ENCODE assay signal across 12 mouse cellular contexts in the genomic region with DNA sequence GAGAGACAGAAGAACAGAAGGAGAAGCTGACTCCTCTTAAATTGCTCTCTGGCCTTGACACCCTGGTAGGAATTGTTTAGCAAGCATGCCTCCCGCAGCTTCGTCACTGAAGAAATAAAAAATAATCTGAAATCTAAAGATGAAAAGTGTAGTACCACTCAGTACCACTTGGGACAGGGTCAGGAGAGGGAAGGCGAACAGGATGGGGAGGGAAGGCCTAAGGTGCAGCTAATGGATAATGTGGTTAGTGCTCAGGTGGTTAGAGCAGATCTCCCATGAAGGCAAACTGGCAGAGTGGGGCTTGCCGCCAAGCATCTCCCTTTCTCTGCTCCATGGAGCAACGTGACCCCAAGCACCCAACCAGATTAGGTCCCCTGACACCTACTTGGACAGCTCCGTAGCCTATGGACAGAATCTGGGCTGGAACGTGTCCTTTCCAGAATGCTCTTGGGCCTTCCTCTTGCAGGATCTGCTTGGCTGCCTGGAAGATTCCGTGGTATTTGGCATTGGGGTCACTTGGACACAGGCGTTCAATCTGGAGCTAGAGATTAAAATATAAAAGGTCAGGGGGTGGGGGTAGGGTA. TPM values are rescaled to one million over a fixed set of nuclear protein-coding genes. Genes with fewer than 3 reads are reported as not detected.
DNase-seq lines count a peak whose midpoint lies in the region; ATAC-seq and TF ChIP-seq lines count a peak whose summit lies in the region.
"Had no signal": no experiment of that assay in that cellular context is flagged by ENCODE, and none has a peak within 500 bp of the region (broad histone marks: within the 10 kb centered on the region; RNA-seq: fewer than 3 reads in every experiment).

No protein-coding gene starts in this region.

- peak; percentile 93 for DNase-seq in heart, adult 11 months
- DNase-seq in heart, postnatal 25 days (ENCODE audit: low spot score) = no peak
- DNase-seq in lung, embryonic 14.5 days = no peak
- no peak for DNase-seq in lung, postnatal 14 days
- DNase-seq in adipocyte (ENCODE audit: low spot score) = peak; percentile 60
- DNase-seq in retina, embryonic 14.5 days (ENCODE audit: low spot score) = peak; percentile 43
- DNase-seq in urinary bladder, postnatal 10 days (ENCODE audit: low spot score) = no peak
- DNase-seq: cerebellum, adult 11 months; kidney, adult 9 months; right cerebral cortex, postnatal 4 days had no signal

- H3K4me1 ChIP-seq in lung, embryonic 14.5 days (ENCODE audit: insufficient read depth) = no peaks in the 10 kb centered on the region; the same call in 1 of the 2 replicates

- no peak overlapping the region for H3K4me2 ChIP-seq in lung, embryonic 14.5 days

- WGBS in lung, embryonic 14.5 days = 67% methylated on average over 9 of the region's 9 CpGs

- H3K9me3 ChIP-seq in lung, embryonic 14.5 days (ENCODE audit: low read depth, low read length) = no peaks in the 10 kb centered on the region

- H3K4me3 ChIP-seq in lung, embryonic 14.5 days (ENCODE audit: low read depth, low read length) = no peak overlapping the region
- H3K4me3 ChIP-seq: myocyte had no signal

- peaks cover 29% of the 10 kb centered on the region for H3K36me3 ChIP-seq in lung, embryonic 14.5 days (ENCODE audit: insufficient read depth)

- no peaks in the 10 kb centered on the region for H3K27me3 ChIP-seq in lung, embryonic 14.5 days (ENCODE audit: insufficient read depth, low read length)

- H3K9ac ChIP-seq in lung, embryonic 14.5 days = no peak overlapping the region

- intact Hi-C loops in heart, postnatal 25 days (cut with DNase I) = no loop called here

- no peak overlapping the region for H3K27ac ChIP-seq in lung, embryonic 14.5 days (ENCODE audit: low read depth)

- TF ChIP-seq CTCF in lung, embryonic 14.5 days (IDR thresholded peaks at IDR 0.05; ENCODE audit: low read depth) = peak; percentile 65

- ATAC-seq in lung, embryonic 14.5 days (ENCODE audit: insufficient read depth) = no peak
- ATAC-seq in inflammation-experienced regulatory T-cells, adult 6 months = no peak

RNA-seq across cellular contexts. Expression of a gene that starts 4.5 kb away (rescaled TPM):
- total RNA-seq in heart, postnatal 25 days (2021) = 10 to 100 TPM; 41.6 to 45.9 TPM
- polyA plus RNA-seq in lung, embryonic 14.5 days (2014; fragmentation: Nextera tagmentation; extraction: Ambion mirVana) = 18.5 and 22.5 TPM in 2 replicates
- 10 to 100 TPM; 69.3 to 87.8 (median 80.1) TPM for polyA plus RNA-seq in inflammation-experienced regulatory T-cells, adult 6 months (2017; shearing (Covaris generic))

RNA-seq across cellular contexts. Expression of a gene that starts 10.8 kb away (rescaled TPM):
- total RNA-seq in heart, postnatal 25 days (2021) = 10 to 100 TPM; 45.5 to 56.9 TPM
- 21.8 and 22.3 TPM in 2 replicates for polyA plus RNA-seq in lung, embryonic 14.5 days (2014; fragmentation: Nextera tagmentation; extraction: Ambion mirVana)
- polyA plus RNA-seq in inflammation-experienced regulatory T-cells, adult 6 months (2017; shearing (Covaris generic)) = 100 to 1,000 TPM; 192 to 274 (median 231) TPM

RNA-seq across cellular contexts. Expression of a gene that starts 19.7 kb away (rescaled TPM):
- total RNA-seq in heart, postnatal 25 days (2021) = 10 to 100 TPM; 20.9 to 24.5 TPM
- polyA plus RNA-seq in lung, embryonic 14.5 days (2014; fragmentation: Nextera tagmentation; extraction: Ambion mirVana) = 22.5 and 22.7 TPM in 2 replicates
- polyA plus RNA-seq in inflammation-experienced regulatory T-cells, adult 6 months (2017; shearing (Covaris generic)) = 10 to 100 TPM; 24.8 to 36.2 (median 35.0) TPM

RNA-seq across cellular contexts. Expression of a gene that starts 19.9 kb away (rescaled TPM):
- total RNA-seq in heart, postnatal 25 days (2021) = 10 to 100 TPM; 74.0 to 82.3 TPM
- 93.3 and 95.6 TPM in 2 replicates for polyA plus RNA-seq in lung, embryonic 14.5 days (2014; fragmentation: Nextera tagmentation; extraction: Ambion mirVana)
- 10 to 100 TPM; 22.9 to 31.7 (median 27.9) TPM for polyA plus RNA-seq in inflammation-experienced regulatory T-cells, adult 6 months (2017; shearing (Covaris generic))

RNA-seq across cellular contexts. Expression of a gene that starts 59.3 kb away (rescaled TPM):
- total RNA-seq in heart, postnatal 25 days (2021) = 10 to 100 TPM; 20.4 to 25.1 TPM
- polyA plus RNA-seq in lung, embryonic 14.5 days (2014; fragmentation: Nextera tagmentation; extraction: Ambion mirVana) = 203 and 213 TPM in 2 replicates
- 10 to 100 TPM; 46.0 to 56.8 (median 53.8) TPM for polyA plus RNA-seq in inflammation-experienced regulatory T-cells, adult 6 months (2017; shearing (Covaris generic))

Comparison
In these comparisons a context has a peak if more than half of its experiments do, and no peak if none do; other contexts are left out.
1. DNase-seq: peak in heart, adult 11 months (single experiment), adipocyte (single experiment) and retina, embryonic 14.5 days (single experiment); none in heart, postnatal 25 days (single experiment), lung, embryonic 14.5 days (single experiment), lung, postnatal 14 days (single experiment) and urinary bladder, postnatal 10 days (single experiment).